Comparison of ENCODE assay signal across 19 mouse cellular contexts in genomic region chr15:36364757-36365156, GRCm38 (mm10).
DNase-seq lines count a peak whose midpoint lies in the region; ATAC-seq and TF ChIP-seq lines count a peak whose summit lies in the region.
"Had no signal": no experiment of that assay in that cellular context is flagged by ENCODE, and none has a peak within 500 bp of the region (broad histone marks: within the 10 kb centered on the region; RNA-seq: fewer than 3 reads in every experiment).

No protein-coding gene starts in this region.

- no peak overlapping the region for H3K27ac ChIP-seq in heart, adult 2 months
- H3K27ac ChIP-seq in lung, postnatal 0 days (ENCODE audit: low read length), result no peak overlapping the region
- H3K27ac ChIP-seq: embryonic facial prominence, embryonic 10.5 days; forebrain, embryonic 13.5 days; hindbrain, embryonic 15.5 days had no signal

- no peak for TF ChIP-seq EP300 in heart, adult 2 months (IDR thresholded peaks at IDR 0.05; ENCODE audit: insufficient read depth, low read depth, low read length)
- TF ChIP-seq EP300 in lung, postnatal 0 days (IDR thresholded peaks at IDR 0.05), result peak; percentile 58

- no peaks in the 10 kb centered on the region for H3K27me3 ChIP-seq in heart, adult 2 months (ENCODE audit: control insufficient read depth, insufficient read depth, low read length)
- H3K27me3 ChIP-seq in lung, postnatal 0 days (replicated peaks; ENCODE audit: insufficient read depth, low read length), result no peaks in the 10 kb centered on the region
- H3K27me3 ChIP-seq: forebrain, embryonic 13.5 days; heart, embryonic 13.5 days; hindbrain, embryonic 15.5 days; Patski had no signal

- H3K4me2 ChIP-seq in lung, postnatal 0 days (replicated peaks; ENCODE audit: low read depth, low read length), result no peak overlapping the region
- H3K4me2 ChIP-seq: forebrain, embryonic 13.5 days; heart, embryonic 13.5 days; hindbrain, embryonic 15.5 days had no signal

- no peak overlapping the region for H3K9ac ChIP-seq in heart, adult 2 months (ENCODE audit: low read depth, low read length)
- no peak overlapping the region for H3K9ac ChIP-seq in lung, postnatal 0 days (replicated peaks; ENCODE audit: low read depth)
- H3K9ac ChIP-seq: forebrain, embryonic 13.5 days; forebrain, postnatal 0 days; heart, embryonic 13.5 days; hindbrain, embryonic 15.5 days had no signal

- no peak for TF ChIP-seq POLR2A in heart, adult 2 months (IDR thresholded peaks at IDR 0.05; ENCODE audit: insufficient read depth, low read depth, low read length)

- no peaks in the 10 kb centered on the region for H3K9me3 ChIP-seq in lung, postnatal 0 days (ENCODE audit: low read length)
- H3K9me3 ChIP-seq: embryonic facial prominence, embryonic 10.5 days; forebrain, embryonic 13.5 days; heart, embryonic 13.5 days; hindbrain, embryonic 15.5 days had no signal

- H3K79me2 ChIP-seq in heart, adult 2 months (replicated peaks; ENCODE audit: control insufficient read depth, insufficient read depth, low read length), result no peaks in the 10 kb centered on the region

- H3K4me3 ChIP-seq in heart, adult 2 months, result no peak overlapping the region
- H3K4me3 ChIP-seq in lung, postnatal 0 days (ENCODE audit: low read depth, low read length), result no peak overlapping the region
- H3K4me3 ChIP-seq: embryonic facial prominence, embryonic 10.5 days; forebrain, embryonic 13.5 days; heart, embryonic 13.5 days; hindbrain, embryonic 15.5 days had no signal

- no peaks in the 10 kb centered on the region for H3K36me3 ChIP-seq in heart, adult 2 months (ENCODE audit: control insufficient read depth, insufficient read depth, low read length)
- no peaks in the 10 kb centered on the region for H3K36me3 ChIP-seq in lung, postnatal 0 days (ENCODE audit: insufficient read depth, low read length)
- H3K36me3 ChIP-seq: embryonic facial prominence, embryonic 10.5 days; heart, embryonic 13.5 days; hindbrain, embryonic 15.5 days had no signal

- peak; percentile 62 for DNase-seq in heart, adult 11 months
- DNase-seq in heart, adult 2 months, result no peak
- no peak for DNase-seq in lung, postnatal 0 days (ENCODE audit: low spot score)
- no peak for DNase-seq in lung, adult 18-20 months
- peak; percentile 61 for DNase-seq in induced T-regulatory cell, adult 2 months (ENCODE audit: low read depth)
- DNase-seq in right cerebral cortex, postnatal 14 days, result no peak
- DNase-seq in layer of hippocampus, postnatal 14 days (ENCODE audit: low spot score in 2 of 2), result no peak
- DNase-seq: adrenal gland, postnatal 14 days; cerebellum, adult 11-12 months; cerebellum, adult 9-10 months; cerebellum, postnatal 25 days; forebrain, postnatal 0 days; gastrocnemius, postnatal 14 days; heart, postnatal 36 days had no signal

- H3K4me1 ChIP-seq in heart, adult 2 months (ENCODE audit: control insufficient read depth, insufficient read depth, low read length), result peaks cover 11% of the 10 kb centered on the region
- H3K4me1 ChIP-seq in lung, postnatal 0 days (ENCODE audit: insufficient read depth, low read depth, low read length), result peaks cover 8% of the 10 kb centered on the region; the same call in 1 of the 2 replicates

- ATAC-seq in lung, postnatal 0 days, result peak; percentile 43; the same call in 1 of the 2 replicates
- ATAC-seq: forebrain, embryonic 13.5 days; forebrain, postnatal 0 days; Patski had no signal

- no peak for TF ChIP-seq CTCF in heart, adult 2 months (IDR thresholded peaks at IDR 0.05)
- no peak for TF ChIP-seq CTCF in lung, postnatal 0 days (IDR thresholded peaks at IDR 0.05)

- intact Hi-C loops in heart, adult 2 months (cut with DNase I), result no loop called here

Comparison
In these comparisons a context has a peak if more than half of its experiments do, and no peak if none do; other contexts are left out.
1. DNase-seq: peak in heart, adult 11 months (single experiment) and induced T-regulatory cell, adult 2 months (single experiment); none in heart, adult 2 months (0 of 2), lung, postnatal 0 days (single experiment), lung, adult 18-20 months (0 of 2), right cerebral cortex, postnatal 14 days (single experiment) and layer of hippocampus, postnatal 14 days (0 of 2).